Mouse (Mus musculus): ENCODE measurements around the gene Tpd52l1.

The Tpd52l1 gene

DNA sequence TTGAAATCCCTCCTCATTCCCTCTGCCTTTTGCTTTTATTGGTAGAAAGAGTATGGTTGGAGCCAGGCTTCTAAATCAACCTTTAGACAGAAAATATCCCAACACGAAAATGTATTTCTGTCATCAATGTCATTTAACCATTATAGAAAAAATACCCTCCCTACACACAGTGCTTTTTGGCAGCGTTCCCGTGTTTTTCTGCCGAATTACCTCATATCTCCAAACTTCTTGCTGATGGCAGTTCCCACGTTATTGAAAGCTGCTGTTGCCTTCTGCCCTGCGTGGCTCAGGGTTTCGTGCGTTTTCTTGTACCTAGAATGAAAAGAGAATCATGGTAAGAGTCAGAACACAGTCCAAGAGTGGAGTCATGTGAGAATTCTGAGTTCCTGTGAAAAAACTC is 99.4 kb downstream of the Tpd52l1 start:
- in situ Hi-C loops (cut with MboI, MseI): no loop called here

GRCm38 (mm10) chr10:31336432-31336831 is 109.3 kb downstream of the Tpd52l1 start:
- in situ Hi-C loops (cut with MboI, MseI): no loop called here

- in situ Hi-C loops (cut with MboI, MseI): no loop called here
Observed at GRCm38 (mm10) chr10:31331225-31331775, 114.5 kb downstream of the Tpd52l1 start.

GRCm38 (mm10) chr10:31330286-31330962 is 115.3 kb downstream of the Tpd52l1 start:
- in situ Hi-C loops (cut with MboI, MseI): no loop called here

- in situ Hi-C loops (cut with MboI, MseI): no loop called here
Observed at GRCm38 (mm10) chr10:31329436-31329835, 116.3 kb downstream of the Tpd52l1 start.

DNA sequence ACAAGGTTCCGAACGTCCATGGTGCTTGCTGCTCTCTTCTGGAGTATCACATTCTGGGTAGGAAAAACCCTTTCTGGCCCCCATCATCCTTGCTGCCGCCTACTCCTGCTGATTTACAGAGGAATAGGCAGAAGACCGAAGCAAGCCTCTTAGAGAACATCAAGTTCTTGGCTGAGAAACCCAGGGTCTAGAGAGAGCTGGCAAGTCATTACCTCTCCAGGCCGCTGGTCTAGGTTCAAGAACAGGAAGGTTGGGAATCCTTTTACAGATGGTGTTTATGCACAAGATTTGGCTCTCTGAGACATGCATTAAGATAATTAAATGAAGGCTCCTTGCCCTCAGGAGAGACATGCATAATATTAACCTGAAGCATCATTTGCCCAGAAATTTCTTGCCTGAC is 127.3 kb downstream of the Tpd52l1 start:
- in situ Hi-C loops (cut with MboI, MseI): loop anchor here (25.0 kb wide), 2 partner anchors 706 to 2006 kb away; partner anchors contain the start of genes Echdc1 and Trmt11

- in situ Hi-C loops (cut with MboI, MseI): loop anchor here (25.0 kb wide), 2 partner anchors 701 to 2001 kb away; partner anchors contain the start of genes Echdc1 and Trmt11
Observed at GRCm38 (mm10) chr10:31312865-31313848, 132.6 kb downstream of the Tpd52l1 start, which contains the start of gene Hddc2. Gene Hddc2, plus strand, starts transcription at chr10:31313383.

- in situ Hi-C loops (cut with MboI, MseI): loop anchor here (25.0 kb wide), 2 partner anchors 695 to 1995 kb away; partner anchors contain the start of genes Echdc1 and Trmt11
Observed at GRCm38 (mm10) chr10:31307024-31307598, 138.6 kb downstream of the Tpd52l1 start.

DNA sequence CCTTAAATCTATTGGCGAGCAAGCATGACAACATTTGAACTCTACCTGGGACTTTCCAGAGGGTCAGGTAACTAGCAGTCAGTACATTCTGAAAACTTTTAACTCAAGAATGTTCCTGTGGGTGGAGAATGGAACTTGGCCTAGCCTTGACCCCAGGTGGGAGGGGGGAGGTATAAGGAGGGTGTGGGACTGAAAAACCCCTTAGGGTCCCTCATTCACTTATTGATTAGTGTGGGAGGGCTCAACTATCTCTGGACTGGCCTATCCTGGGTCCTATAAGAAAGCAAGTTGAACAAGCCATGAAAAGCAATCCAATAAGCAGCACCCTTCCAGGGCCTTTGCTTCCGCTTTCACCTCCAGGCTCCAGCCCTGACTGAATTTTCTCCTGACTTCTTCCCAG is 142.3 kb downstream of the Tpd52l1 start:
- in situ Hi-C loops (cut with MboI, MseI): loop anchor here (5.0 to 25.0 kb wide), 3 partner anchors 461 to 1991 kb away; partner anchors contain the start of genes Echdc1, Hey2 and Trmt11

DNA sequence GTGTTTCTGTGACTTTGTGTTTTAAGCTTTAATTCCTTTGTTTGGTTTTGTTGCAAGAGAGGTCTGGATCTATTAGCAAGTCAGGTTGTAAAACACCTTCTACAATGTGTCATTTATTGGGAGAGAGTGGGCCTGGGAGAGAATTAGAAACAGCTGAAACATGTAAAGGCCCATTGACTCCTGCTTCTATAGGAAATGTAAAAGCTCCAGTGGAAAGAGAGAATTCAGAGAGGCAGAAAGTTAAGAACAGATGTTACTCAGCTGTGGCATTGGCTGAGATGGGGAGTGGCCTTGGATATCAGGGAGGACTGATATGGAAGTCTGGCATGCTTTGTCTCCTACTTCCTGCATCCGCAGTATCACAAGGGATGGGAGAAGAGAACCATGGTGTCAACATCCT is 145.5 kb downstream of the Tpd52l1 start:
- in situ Hi-C loops (cut with MboI, MseI): loop anchor here (5.0 to 25.0 kb wide), 3 partner anchors 458 to 1988 kb away; partner anchors contain the start of genes Echdc1, Hey2 and Trmt11

DNA sequence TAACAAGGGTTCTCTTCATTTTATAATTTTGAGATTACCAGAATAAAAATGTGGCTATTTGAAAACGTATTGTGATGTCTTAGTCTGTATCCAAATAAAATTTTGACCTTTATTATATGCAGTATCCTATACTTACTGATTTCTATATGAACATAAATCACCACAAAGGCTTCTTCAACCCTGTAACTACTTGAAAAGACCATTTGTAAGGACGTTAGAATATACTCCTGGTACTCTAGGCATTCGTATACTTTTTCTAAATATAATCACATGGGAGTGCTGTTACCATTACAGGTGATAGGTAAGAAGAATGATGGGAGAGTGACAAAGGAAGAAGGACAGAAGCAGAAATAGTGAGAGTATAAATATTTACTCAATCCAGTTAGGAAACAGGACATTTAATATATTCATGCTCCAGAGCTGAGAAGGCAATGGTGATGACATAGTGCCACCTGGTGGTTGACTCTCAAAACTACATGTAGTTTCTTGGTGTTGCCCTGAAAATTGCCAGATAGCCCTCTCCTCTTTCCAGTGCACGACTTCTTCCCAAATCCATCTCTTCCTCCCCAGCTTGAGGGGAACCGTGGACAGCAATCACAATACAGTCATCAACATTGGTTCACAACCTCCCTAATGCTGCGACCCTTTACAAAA is 146.7 kb downstream of the Tpd52l1 start:
- in situ Hi-C loops (cut with MboI, MseI): no loop called here

- in situ Hi-C loops (cut with MboI, MseI): no loop called here
Observed at GRCm38 (mm10) chr10:31298263-31298662, 147.5 kb downstream of the Tpd52l1 start.

DNA sequence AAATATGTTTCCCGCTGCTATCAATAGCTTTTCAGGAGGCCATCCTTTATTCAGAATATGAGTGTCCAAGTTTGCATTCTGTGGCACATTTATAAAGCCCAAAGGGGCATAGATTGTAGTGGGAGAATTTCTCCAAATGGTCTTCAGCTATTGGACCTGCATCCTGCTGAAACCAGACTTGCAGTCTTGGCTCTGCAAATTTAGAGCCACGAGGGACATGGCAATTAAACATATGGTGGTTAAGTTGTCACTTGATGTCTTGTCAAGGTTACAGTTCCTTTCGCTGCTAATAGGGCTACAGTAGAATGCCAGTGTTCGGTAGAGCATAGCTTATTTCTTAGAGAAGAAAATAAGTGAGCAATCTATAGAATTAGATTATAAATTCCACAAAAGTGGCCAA is 148.7 kb downstream of the Tpd52l1 start:
- in situ Hi-C loops (cut with MboI, MseI): no loop called here

DNA sequence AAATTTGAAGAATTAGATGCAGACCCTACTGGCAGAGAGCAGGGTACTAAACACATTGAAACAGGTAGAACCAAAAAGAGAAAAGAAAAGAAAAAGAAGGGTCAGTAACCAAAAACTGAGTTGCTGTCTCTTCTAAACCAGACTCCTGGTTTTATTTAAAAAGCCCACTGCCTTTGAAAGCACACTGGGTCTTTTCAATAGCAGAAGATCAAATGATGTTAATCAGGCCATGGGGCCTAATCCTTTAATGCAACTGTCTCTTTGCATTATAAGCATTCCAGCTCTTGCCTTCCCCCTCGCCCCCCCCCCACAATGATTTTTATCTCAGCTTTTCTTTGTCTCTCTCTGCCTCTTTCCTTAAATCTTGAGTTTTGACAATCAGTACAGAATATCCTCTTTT is 149.3 kb downstream of the Tpd52l1 start:
- in situ Hi-C loops (cut with MboI, MseI): no loop called here

DNA sequence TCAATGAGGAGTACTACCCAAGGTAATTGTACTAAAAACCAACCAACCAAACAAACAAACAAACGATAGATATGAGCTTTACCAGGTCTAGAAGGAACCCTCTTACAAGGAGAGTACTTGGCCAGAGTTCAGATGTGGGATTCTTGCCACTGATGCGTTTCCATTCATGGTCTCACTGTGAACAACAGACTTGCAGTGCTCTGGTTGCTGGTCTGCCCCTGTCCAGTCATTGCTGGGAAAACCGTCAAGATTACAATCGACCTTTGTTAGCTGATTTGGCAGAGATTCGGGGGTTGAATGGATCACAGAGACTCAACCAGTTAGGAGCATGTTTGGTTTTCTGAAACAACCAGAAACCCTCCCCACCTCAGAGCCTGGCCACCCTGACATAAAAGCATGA is 150.1 kb downstream of the Tpd52l1 start:
- in situ Hi-C loops (cut with MboI, MseI): no loop called here

DNA sequence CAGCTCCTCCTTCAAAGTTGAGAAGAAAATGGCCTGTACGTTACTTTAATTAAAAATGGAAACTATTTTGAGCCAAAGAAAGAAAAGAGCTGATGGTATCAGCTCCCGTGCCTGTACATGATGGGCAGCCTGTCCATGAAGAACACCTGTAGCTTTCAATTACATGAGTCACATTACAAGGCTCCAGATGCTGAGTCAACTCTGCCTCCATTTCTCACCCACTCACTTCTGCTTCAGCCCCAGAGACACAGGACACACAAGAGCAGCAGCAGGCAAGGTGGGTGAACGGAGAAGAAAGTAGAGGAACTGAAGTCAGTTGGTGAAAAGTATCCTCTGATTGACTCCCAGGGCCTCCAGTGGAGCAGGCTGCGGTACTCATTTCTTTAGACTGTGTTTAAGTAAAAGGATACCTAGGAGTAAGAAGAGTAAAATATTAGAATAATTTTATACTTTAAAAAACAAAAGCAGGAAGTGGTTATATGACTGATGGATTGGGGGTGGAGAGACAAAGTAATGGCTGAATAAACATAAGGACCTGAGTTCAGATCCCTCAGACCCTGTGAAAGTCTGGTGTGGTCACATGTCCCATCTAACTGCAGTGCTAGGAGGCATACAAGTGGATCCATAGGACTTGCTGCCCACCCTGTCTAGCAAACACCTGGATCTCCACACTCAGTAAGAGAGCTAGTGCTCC is 156.9 kb downstream of the Tpd52l1 start:
- in situ Hi-C loops (cut with MboI, MseI): no loop called here

DNA sequence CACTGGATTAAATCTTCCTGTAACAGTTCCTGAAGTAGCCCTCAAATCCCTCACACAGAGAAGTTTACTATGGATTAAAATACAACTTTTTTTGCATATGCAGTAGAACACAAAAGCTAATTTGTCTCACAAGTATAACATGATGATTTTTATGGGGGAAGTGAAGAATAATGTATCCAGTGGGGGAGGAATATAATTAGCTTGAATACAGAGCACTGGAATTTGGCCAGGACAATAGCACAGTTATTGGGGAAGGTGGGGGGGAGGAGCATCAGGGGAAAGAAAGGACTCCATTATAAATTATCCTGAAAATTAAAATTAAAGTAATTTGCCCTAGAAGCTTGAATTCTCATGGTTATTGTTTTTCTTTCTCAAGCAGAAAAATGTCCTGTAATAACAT is 158.0 kb downstream of the Tpd52l1 start:
- in situ Hi-C loops (cut with MboI, MseI): no loop called here

Data from T-helper 1 cell (primary cell).